Mouse (Mus musculus) cerebellum, adult 11 months (tissue): ENCODE measurements at regions not wholly inside any gene's neighbourhood (a gene's known extent, or its start where the extent isn't known, plus 50 kb on each side); places are given as distances from the start of the nearest gene placed in this dataset.
"Not testable (repeated sequence)": the region's sequence is repeated elsewhere in the genome, so short reads cannot be mapped to it uniquely, and the experiment has no call there.

ENCODE experiments used
- DNase-seq: peaks from one replicate; pipeline ENCODE4 v3.0.0; 2022

- DNase-seq: not testable (repeated sequence)
These were observed 580.4 kb upstream of the Olfr1507 start for GRCm38 (mm10) chr14:53075937-53076336.

DNA sequence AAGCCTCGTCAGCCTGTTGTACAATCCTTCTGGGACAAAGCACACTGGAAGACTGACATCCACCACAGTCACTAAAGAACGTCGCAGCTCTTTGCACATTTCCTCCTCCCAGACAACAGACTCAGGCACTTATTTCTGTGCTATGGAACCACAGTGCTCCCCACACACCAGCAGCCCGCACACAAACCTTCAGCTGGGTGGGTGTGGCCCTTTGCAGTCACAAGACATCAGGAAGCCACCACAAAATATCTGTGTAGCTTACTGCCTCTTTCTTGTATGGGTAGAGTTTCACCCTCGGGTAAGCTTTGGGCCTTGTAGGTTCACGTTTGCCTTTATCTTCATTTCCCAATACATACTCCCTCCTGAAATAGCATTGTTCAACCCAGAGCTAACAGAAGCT, 577.6 kb upstream of the Olfr1507 start:
- not testable (repeated sequence) for DNase-seq

DNA sequence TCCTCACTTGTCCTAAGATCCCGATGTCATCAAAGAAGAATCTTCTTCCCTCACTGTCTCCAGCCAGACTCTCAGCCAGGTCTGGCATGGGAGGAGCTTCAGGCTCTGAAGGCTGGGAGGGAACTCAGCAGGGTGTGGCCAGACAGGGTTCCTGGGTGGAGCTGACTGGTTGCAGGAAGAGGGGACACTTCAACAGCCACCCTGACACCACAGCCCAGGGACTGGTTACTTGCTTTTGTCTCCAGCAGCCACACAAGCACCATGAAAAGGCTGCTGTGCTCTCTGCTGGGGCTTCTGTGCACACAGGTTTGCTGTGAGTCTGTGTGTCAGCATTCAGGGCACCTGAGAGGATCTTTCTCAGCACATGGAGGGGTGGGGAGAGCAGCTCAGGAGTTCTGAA, 577.0 kb upstream of the Olfr1507 start:
- not testable (repeated sequence) for DNase-seq

GRCm38 (mm10) chr14:53054439-53054838, 558.9 kb upstream of the Olfr1507 start:
- not testable (repeated sequence) for DNase-seq

DNA sequence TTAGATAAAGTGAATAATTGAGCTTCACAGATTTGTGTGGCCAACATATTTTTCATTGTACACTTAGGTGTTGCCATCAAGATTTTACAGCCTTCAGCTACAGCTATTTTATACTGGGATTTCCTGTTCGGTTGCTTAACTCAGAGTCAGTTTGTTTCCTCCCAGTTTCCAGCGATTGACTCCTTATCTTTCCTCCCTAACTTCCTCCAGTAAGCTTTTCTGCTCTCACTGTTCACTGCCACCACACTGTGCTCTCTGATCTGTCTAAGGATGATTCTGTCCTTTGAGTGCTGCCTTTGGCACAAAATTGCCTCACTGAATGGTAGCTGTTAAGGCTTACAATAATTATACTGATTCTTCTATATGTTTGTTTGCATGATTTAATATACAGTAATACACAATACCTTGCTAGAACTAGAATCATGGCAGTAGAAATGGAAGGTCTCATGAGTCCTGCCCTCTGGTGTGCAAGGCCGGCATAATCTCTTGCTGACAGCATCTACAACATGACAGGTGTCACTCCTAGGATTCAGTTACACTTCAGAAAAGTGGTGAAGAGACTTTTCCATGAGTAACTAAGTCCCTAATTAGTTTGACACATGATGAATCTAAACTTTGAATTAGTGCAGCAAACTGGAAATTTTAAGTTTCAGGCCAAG, 558.0 kb upstream of the Olfr1507 start:
- DNase-seq: not testable (repeated sequence)

DNA sequence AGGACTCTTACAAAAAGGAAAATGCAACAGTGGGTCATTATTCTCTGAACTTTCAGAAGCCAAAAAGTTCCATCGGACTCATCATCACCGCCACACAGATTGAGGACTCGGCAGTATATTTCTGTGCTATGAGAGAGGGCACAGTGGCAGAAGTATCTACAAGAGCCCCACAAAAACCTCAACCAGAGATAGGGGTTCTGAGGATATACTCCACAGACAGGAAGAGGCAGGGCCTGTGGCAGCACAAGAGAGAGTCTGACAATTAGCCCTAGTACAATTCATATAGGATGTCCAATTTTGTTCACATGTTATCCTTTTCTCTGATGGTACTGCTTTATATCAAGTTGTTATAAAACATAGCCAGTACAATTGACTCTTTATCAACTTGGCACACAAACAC, 552.1 kb upstream of the Olfr1507 start:
- not testable (repeated sequence) for DNase-seq

- not testable (repeated sequence) for DNase-seq
These were observed 551.4 kb upstream of the Olfr1507 start for GRCm38 (mm10) chr14:53046975-53047374.

- DNase-seq: not testable (repeated sequence)
These were observed 549.8 kb upstream of the Olfr1507 start for GRCm38 (mm10) chr14:53045331-53045730.

- not testable (repeated sequence) for DNase-seq
These were observed 548.6 kb upstream of the Olfr1507 start for GRCm38 (mm10) chr14:53044101-53044500.

GRCm38 (mm10) chr14:53042016-53042415, 546.5 kb upstream of the Olfr1507 start:
- not testable (repeated sequence) for DNase-seq

- not testable (repeated sequence) for DNase-seq
These were observed 543.9 kb upstream of the Olfr1507 start for GRCm38 (mm10) chr14:53039475-53039874.

- DNase-seq: not testable (repeated sequence)
These were observed 539.4 kb upstream of the Olfr1507 start for GRCm38 (mm10) chr14:53034940-53035339.

DNA sequence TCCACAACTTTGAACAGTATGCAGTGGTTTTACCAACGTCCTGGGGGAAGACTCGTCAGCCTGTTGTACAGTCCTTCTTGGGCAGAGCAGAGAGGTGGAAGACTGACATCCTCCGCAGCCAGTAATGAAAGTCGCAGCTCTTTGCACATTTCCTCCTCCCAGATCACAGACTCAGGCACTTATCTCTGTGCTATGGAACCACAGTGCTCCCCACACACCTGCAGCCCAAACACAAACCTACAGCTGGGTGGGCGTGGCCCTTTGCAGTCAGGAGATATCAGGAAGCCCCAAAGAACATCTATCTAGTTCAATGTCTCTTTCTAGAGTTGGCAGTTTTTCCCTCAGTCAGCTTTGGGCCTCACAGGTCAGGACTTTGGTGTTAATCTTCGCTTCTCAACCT, 537.7 kb upstream of the Olfr1507 start:
- not testable (repeated sequence) for DNase-seq

- not testable (repeated sequence) for DNase-seq
These were observed 536.9 kb upstream of the Olfr1507 start for GRCm38 (mm10) chr14:53032498-53032897.

GRCm38 (mm10) chr14:53030227-53030626, 534.7 kb upstream of the Olfr1507 start:
- not testable (repeated sequence) for DNase-seq

DNA sequence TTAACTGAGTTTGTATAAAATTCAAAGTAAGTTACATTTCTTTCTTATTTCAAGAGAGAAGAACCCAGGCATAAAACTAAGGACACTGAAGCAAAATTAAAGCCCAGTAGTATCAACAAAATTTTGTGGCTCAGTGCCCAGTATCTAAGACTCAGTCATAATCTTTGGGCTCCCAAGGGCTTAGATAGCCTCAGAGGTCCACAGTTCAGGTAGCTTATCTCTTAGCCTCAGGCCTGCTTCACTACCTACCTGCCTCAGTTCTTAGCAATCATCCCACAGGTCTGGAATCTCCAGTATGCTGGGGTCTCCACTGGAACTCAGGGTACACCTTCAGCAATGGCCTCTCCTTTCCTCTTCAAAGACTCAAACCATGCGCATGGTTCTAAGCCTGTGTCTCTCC, 531.4 kb upstream of the Olfr1507 start:
- not testable (repeated sequence) for DNase-seq

DNA sequence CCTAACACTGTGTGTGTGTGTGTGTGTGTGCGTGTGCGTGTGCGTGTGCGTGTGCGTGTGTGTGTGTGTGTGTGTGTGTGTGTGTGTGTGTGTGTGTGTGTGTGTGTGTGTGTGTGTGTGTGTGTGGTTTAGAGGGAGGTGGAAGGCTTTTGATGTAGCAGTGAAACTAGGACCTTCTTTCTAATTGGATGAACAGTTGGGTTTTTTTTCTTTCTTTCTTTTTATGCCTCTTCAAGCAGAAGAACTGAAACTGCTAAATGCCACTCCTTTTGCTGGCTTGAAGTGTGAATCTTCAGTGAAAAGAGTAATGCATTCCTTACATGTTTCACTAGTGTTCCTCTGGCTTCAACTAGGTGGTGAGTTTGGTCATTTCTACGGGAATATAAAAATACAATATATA, 524.6 kb upstream of the Olfr1507 start:
- not testable (repeated sequence) for DNase-seq

GRCm38 (mm10) chr14:53007741-53008140, 512.2 kb upstream of the Olfr1507 start:
- not testable (repeated sequence) for DNase-seq

- DNase-seq: not testable (repeated sequence)
These were observed 511.8 kb upstream of the Olfr1507 start for GRCm38 (mm10) chr14:53007323-53007722.

DNA sequence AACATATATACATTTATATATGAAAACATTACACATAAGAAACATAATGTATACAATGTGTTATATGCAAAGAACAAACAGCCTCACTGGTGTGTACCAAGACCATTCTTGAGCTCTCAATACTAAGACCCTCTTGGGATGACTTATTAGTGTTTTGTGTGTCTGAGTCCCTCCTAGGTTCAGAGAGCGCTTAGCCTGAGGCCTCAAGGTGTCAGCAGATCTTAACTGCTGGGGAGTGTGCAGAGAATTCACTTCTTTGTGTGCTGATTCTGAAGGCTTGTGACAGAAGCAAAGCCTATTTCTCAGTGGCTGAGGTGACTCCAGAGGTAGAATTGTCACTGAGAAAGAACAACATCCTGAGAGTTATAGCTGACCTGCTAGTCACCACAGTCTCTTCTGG, 505.7 kb upstream of the Olfr1507 start:
- DNase-seq: not testable (repeated sequence)

GRCm38 (mm10) chr14:52992106-52992760, 496.7 kb upstream of the Olfr1507 start:
- not testable (repeated sequence) for DNase-seq

DNA sequence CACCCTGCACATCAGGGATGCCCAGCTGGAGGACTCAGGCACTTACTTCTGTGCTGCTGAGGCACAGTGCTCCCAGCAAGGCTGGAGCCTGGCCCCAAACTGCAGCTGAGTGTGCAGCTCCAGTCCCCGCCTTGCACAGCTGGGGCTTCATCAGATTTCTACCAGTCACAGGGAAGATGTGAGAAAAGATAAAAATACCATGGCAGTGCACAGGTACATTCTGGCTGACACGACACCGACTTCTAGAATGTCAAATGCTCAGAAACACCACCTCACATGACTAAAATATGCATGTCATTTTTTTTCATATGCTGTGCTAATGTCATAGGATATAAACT, 495.7 kb upstream of the Olfr1507 start:
- DNase-seq: not testable (repeated sequence)

GRCm38 (mm10) chr14:52990569-52991327, 495.2 kb upstream of the Olfr1507 start:
- not testable (repeated sequence) for DNase-seq

DNA sequence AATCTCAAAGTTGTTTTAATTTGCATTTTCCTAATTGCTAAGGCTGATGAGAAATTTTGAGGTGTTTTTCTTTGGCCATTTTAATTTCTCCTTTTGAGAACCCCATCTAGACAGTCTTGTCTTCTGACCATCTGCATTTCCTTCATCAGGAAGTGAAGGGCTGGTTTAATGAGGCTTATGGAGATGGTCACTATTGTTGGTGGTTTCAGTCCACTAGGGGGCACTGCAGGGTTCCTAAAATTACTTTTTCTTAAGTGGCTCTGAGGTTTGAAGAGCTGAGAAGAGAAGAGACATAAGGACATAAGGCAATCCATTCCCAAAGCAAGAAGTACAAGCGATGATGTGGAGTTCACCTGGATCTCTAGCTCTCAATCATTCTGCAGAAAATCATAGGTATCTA, 494.4 kb upstream of the Olfr1507 start:
- DNase-seq: not testable (repeated sequence)
